Mouse (Mus musculus) hindbrain, embryonic 15.5 days (tissue): ENCODE data around the gene Ankrd10. TPM values are rescaled to one million over a fixed set of nuclear protein-coding genes. Genes with fewer than 3 reads are reported as not detected.
"Not testable (repeated sequence)": the region's sequence is repeated elsewhere in the genome, so short reads cannot be mapped to it uniquely, and the experiment has no call there.

Experiments
- ATAC-seq: fragments of 200-750 bp; cut with Nextera tagmentation; 2 replicates; pipeline ENCODE4 v1.8.0; 2017; ENCODE audit warnings: low read depth, moderate number of reproducible peaks, moderate TSS enrichment; ENCODE audit not compliant: low FRiP score
- H3K27ac ChIP-seq: fragments of 300-500 bp; sonication (generic); replicated peaks from 2 replicates; pipeline ENCODE4 v1.5.1; 2015; ENCODE audit warnings: mild to moderate bottlenecking, inconsistent platforms
- H3K27me3 ChIP-seq: fragments of 300-500 bp; sonication (generic); 2 replicates; pipeline ENCODE4 v1.6.1; 2015; ENCODE audit warnings: control low read depth, inconsistent platforms
- H3K36me3 ChIP-seq: fragments of 300-500 bp; sonication (generic); 2 replicates; pipeline ENCODE4 v1.6.1; 2015; ENCODE audit warnings: control low read depth, inconsistent platforms
- H3K4me1 ChIP-seq: fragments of 300-500 bp; sonication (generic); replicated peaks from 2 replicates; pipeline ENCODE4 v1.6.1; 2015; ENCODE audit warnings: control low read depth, inconsistent platforms
- H3K4me2 ChIP-seq: fragments of 300-500 bp; sonication (generic); 2 replicates; pipeline ENCODE4 v1.6.1; 2015; ENCODE audit warnings: moderate library complexity, mild to moderate bottlenecking, inconsistent platforms
- H3K4me3 ChIP-seq: fragments of 300-500 bp; sonication (generic); 2 replicates; pipeline ENCODE4 v1.5.1; 2015; ENCODE audit warnings: mild to moderate bottlenecking, inconsistent platforms
- H3K9ac ChIP-seq: fragments of 300-500 bp; sonication (generic); 2 replicates; pipeline ENCODE4 v1.6.1; 2015; ENCODE audit warnings: inconsistent platforms
- H3K9me3 ChIP-seq: fragments of 300-500 bp; sonication (generic); 2 replicates; pipeline ENCODE4 v1.6.1; 2016; ENCODE audit warnings: control low read depth, inconsistent platforms
- WGBS: fragments of 180-500 bp; shearing (Covaris S2); methylation state at CpG from one replicate; pipeline ENCODE4 v1.1.7; 2015; 5-methylcytosine and 5-hydroxymethylcytosine counted together
- microRNA-seq: library from miRNA; unstranded; fragments of <30 nt; microRNA quantifications from one replicate; pipeline ENCODE4, GENCODE M21; 2016
- polyA plus RNA-seq: library from polyadenylated mRNA; unstranded; fragments of >200 nt; fragmentation: Nextera tagmentation; extraction: Ambion mirVana; gene quantifications from 2 replicates; pipeline ENCODE4 v1.2.1, GENCODE M21; 2015

Gene Ankrd10
- polyA plus RNA-seq, 1 experiment from 2014 or later, result 82.8 TPM

- no peaks in the 10 kb centered on the region for H3K9me3 ChIP-seq
- no peaks in the 10 kb centered on the region for H3K4me1 ChIP-seq
- no peak overlapping the region for H3K4me3 ChIP-seq
- no peak for ATAC-seq
- H3K4me2 ChIP-seq, result no peak overlapping the region
- no peak overlapping the region for H3K27ac ChIP-seq
- WGBS, result 91% methylated on average over 4 of the region's 4 CpGs
- no peaks in the 10 kb centered on the region for H3K27me3 ChIP-seq
- no peaks in the 10 kb centered on the region for H3K36me3 ChIP-seq
- no peak overlapping the region for H3K9ac ChIP-seq
These were observed 64.8 kb downstream of the Ankrd10 start for GRCm38 (mm10) chr8:11570742-11571141.

DNA sequence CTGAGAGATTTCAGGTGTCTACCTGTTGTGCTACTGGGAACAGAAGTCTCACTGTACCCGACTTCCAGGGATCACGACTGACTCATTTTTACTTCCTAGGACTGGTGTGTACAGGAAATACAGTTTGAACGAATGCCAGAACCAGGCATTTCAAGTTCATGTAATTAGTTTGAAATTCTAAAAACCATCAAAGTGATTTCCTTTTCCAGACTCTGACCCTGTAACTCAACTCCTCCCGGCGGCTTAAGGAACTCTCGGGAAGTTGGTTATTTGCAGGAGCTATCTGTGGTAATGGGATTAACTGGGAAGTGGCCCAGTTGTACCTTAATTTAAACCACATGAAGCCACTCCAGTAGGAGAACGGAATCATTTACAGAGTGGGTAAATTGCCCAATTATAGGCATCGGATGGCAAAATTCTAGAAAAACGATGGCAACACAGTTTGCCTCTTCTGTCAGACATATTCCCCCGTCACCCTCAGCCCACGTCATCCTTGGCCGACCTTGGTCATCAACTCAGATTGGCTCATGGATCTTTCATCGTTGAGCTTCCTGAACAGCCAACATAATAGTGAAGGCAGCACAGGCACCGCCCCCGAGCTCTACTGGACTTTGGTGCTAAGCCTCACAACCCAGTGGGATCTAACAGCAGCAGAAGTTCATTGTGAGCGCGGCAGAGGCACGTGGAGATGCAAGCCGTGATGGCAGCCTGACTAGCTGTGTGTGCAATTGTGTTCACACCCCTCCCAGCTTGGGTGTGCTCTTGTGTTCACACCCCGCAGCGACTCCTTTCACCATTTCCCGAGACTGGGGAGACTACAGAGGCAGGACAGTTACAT lies 66.1 kb downstream of the Ankrd10 start:
- Histone ChIP-seq H3K27me3 (no peaks in the 10 kb centered on the region), H3K4me3 (no peak overlapping the region), H3K36me3 (peaks cover 5% of the 10 kb centered on the region; the same call in 1 of the 2 replicates), H3K27ac (no peak overlapping the region), H3K9ac (no peak overlapping the region), H3K4me1 (no peaks in the 10 kb centered on the region), H3K4me2 (no peak overlapping the region), H3K9me3 (no peaks in the 10 kb centered on the region)
- WGBS, result 91% methylated on average over 22 of the region's 22 CpGs
- no peak for ATAC-seq

DNA sequence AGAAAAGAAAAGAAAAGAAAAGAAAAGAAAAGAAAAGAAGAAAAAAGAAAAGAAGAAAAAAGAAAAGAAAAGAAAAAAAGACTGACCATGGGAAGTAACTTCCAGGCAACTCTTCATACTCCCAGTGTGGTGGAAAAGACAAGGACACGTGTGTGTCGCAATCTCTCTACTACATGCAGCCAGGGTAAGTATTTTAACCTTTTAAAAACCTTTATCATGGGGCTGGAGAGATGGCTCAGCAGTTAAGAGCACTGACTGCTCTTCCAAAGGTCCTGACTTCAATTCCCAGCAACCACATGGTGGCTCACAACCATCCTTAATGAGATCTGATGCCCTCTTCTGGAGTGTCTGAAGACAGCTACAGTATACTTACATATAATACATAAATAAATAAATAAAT lies 67.4 kb downstream of the Ankrd10 start:
- H3K27me3 ChIP-seq, H3K9ac ChIP-seq, ATAC-seq, H3K27ac ChIP-seq, H3K4me1 ChIP-seq, H3K9me3 ChIP-seq, H3K4me2 ChIP-seq, H3K4me3 ChIP-seq: not testable (repeated sequence)
- WGBS, result 98% methylated on average over 2 of the region's 2 CpGs
- peaks cover 14% of the 10 kb centered on the region; the same call in 1 of the 2 replicates for H3K36me3 ChIP-seq

- no peak for ATAC-seq
- Histone ChIP-seq H3K4me2 (no peak overlapping the region), H3K27me3 (no peaks in the 10 kb centered on the region), H3K4me1 (peaks cover under 1% of the 10 kb centered on the region; the same call in 1 of the 2 replicates), H3K36me3 (peaks cover 22% of the 10 kb centered on the region), H3K9ac (no peak overlapping the region), H3K4me3 (no peak overlapping the region), H3K27ac (no peak overlapping the region), H3K9me3 (no peaks in the 10 kb centered on the region)
- 88% methylated on average over 7 of the region's 7 CpGs for WGBS
These were observed 70.8 kb downstream of the Ankrd10 start for GRCm38 (mm10) chr8:11564721-11565120.

GRCm38 (mm10) chr8:11564236-11564635 lies 71.3 kb downstream of the Ankrd10 start:
- WGBS, result 74% methylated on average over 5 of the region's 5 CpGs
- ATAC-seq, result no peak
- Histone ChIP-seq H3K27me3 (no peaks in the 10 kb centered on the region), H3K27ac (no peak overlapping the region), H3K4me2 (no peak overlapping the region), H3K4me1 (peaks cover 5% of the 10 kb centered on the region), H3K4me3 (no peak overlapping the region), H3K9ac (no peak overlapping the region), H3K36me3 (peaks cover 22% of the 10 kb centered on the region), H3K9me3 (no peaks in the 10 kb centered on the region)

Small RNAs within 50 kb of the gene (microRNA-seq; reads per million reads assigned to microRNA genes)
- 1.1 reads per million for gene Mir7238

Other genes starting within 250 kb of the Ankrd10 start
- 1.3 and 1.5 TPM in 2 replicates for gene Rab20, start 157.0 kb downstream of the Ankrd10 start, polyA plus RNA-seq
- gene Naxd, start 138.3 kb downstream of the Ankrd10 start, polyA plus RNA-seq, result 144 and 148 TPM in 2 replicates
- gene Cars2, start 85.0 kb downstream of the Ankrd10 start, polyA plus RNA-seq, result 23.2 and 25.2 TPM in 2 replicates
- gene Ing1, start 80.2 kb downstream of the Ankrd10 start, polyA plus RNA-seq, result 45.7 TPM in 2 replicates
- gene 1700016D06Rik, start 65.3 kb upstream of the Ankrd10 start, polyA plus RNA-seq, result not detected in 2 replicates
- gene Arhgef7, start 92.0 kb upstream of the Ankrd10 start, polyA plus RNA-seq, result 73.4 and 81.0 TPM in 2 replicates
- gene Tex29, start 204.7 kb upstream of the Ankrd10 start, polyA plus RNA-seq, result 0.28 and 0.32 TPM in 2 replicates